25 mouse cellular contexts compared by ENCODE assay signal in genomic region chr12:90982018-90982417, GRCm38 (mm10).
DNase-seq lines count a peak whose midpoint lies in the region; ATAC-seq and TF ChIP-seq lines count a peak whose summit lies in the region.
"Had no signal": no experiment of that assay in that cellular context is flagged by ENCODE, and none has a peak within 500 bp of the region (broad histone marks: within the 10 kb centered on the region; RNA-seq: fewer than 3 reads in every experiment).

No protein-coding gene starts in this region.

- DNase-seq in CH12.LX (ENCODE audit: extremely low read depth) (peak; percentile 5), NIH3T3 (ENCODE audit: low read depth) (peak; percentile 14)
- no peak for DNase-seq in stomach, postnatal 0 days (ENCODE audit: low spot score)
- no peak for DNase-seq in frontal cortex, adult 2 months (ENCODE audit: extremely low spot score in 1 of 2, low spot score in 1 of 2)
- DNase-seq in natural killer cell, adult 2 months (ENCODE audit: low spot score in 2 of 2), result no peak
- DNase-seq: adrenal gland, adult 8-10 months; adrenal gland, postnatal 14 days; adrenal gland, postnatal 36 days; B cell, adult 2 months; cerebellum, adult 11-12 months; cerebellum, adult 2 months; cerebellum, adult 9-10 months; cerebellum, postnatal 14 days; cerebellum, postnatal 36 days; embryo, embryonic 11 days had no signal

- TF ChIP-seq EP300 in CH12.LX (IDR thresholded peaks at IDR 0.05; ENCODE audit: low read length), result no peak
- no peak for TF ChIP-seq EP300 in stomach, postnatal 0 days (optimal IDR thresholded peaks at IDR 0.05)

- H3K79me2 ChIP-seq in CH12.LX (replicated peaks; ENCODE audit: control insufficient read depth, extremely low read depth, insufficient read depth, poor library complexity, severe bottlenecking), result no peaks in the 10 kb centered on the region

- H3K9ac ChIP-seq in intestine, postnatal 0 days (ENCODE audit: low read depth, low read length), result no peak overlapping the region
- H3K9ac ChIP-seq in intestine, embryonic 16.5 days (ENCODE audit: low read depth, low read length), result no peak overlapping the region
- no peak overlapping the region for H3K9ac ChIP-seq in CH12.LX (ENCODE audit: insufficient read depth, low read depth)
- H3K9ac ChIP-seq in stomach, postnatal 0 days (ENCODE audit: low read length), result no peak overlapping the region
- H3K9ac ChIP-seq: embryonic facial prominence, embryonic 13.5 days; embryonic facial prominence, embryonic 15.5 days; forebrain, embryonic 13.5 days had no signal

- in situ Hi-C loops in CH12.LX (cut with MboI; ENCODE audit: low pct_ligation_motif_present, low pct_unique_long_range_greater_than_20kb, low sequenced_read_pairs), result loop anchor here (25.0 kb wide), 1 partner anchor 330 kb away; no protein-coding TSS in a partner anchor

- H3K4me3 ChIP-seq in intestine, postnatal 0 days (ENCODE audit: low read depth, low read length), result no peak overlapping the region
- no peak overlapping the region for H3K4me3 ChIP-seq in intestine, embryonic 16.5 days (ENCODE audit: low read length)
- no peak overlapping the region for H3K4me3 ChIP-seq in CH12.LX (replicated peaks in 1 of 3; ENCODE audit: low read depth in 2 of 3, low read length in 2 of 3, poor library complexity in 1 of 3)
- no peak overlapping the region for H3K4me3 ChIP-seq in stomach, postnatal 0 days (ENCODE audit: low read depth, low read length)
- H3K4me3 ChIP-seq: embryonic facial prominence, embryonic 13.5 days; embryonic facial prominence, embryonic 15.5 days; erythroblast, embryonic 14.5 days; forebrain, embryonic 13.5 days had no signal

- dilution Hi-C loops in CH12.LX (cut with MboI; ENCODE audit: extremely low pct_ligation_motif_present, extremely low pct_unique_long_range_greater_than_20kb, low sequenced_read_pairs), result no loop called here

- H3K27me3 ChIP-seq in intestine, postnatal 0 days (replicated peaks; ENCODE audit: control insufficient read depth, insufficient read depth, low read length), result no peaks in the 10 kb centered on the region
- no peaks in the 10 kb centered on the region for H3K27me3 ChIP-seq in intestine, embryonic 16.5 days (replicated peaks; ENCODE audit: control insufficient read depth, insufficient read depth, low read length)
- no peaks in the 10 kb centered on the region for H3K27me3 ChIP-seq in CH12.LX (replicated peaks)
- H3K27me3 ChIP-seq in stomach, postnatal 0 days (ENCODE audit: control insufficient read depth, insufficient read depth, low read length), result no peaks in the 10 kb centered on the region
- H3K27me3 ChIP-seq: embryonic facial prominence, embryonic 13.5 days; embryonic facial prominence, embryonic 15.5 days; forebrain, embryonic 13.5 days had no signal

- 0 out of 2 replicates have a peak, but pooled peaks have one; percentile 9 for TF ChIP-seq CTCF in intestine, postnatal 0 days (IDR thresholded peaks at IDR 0.05; ENCODE audit: low read depth)
- peak in 1 of 2 experiments; percentile 52; a peak in 2 of 4 replicates for TF ChIP-seq CTCF in CH12.LX (conservative IDR thresholded peaks at IDR 0.05 in 1 of 2, IDR thresholded peaks at IDR 0.05 in 1 of 2; ENCODE audit: low read depth in 2 of 2, low read length in 2 of 2)
- peak; percentile 4; the same call in 1 of the 2 replicates for TF ChIP-seq CTCF in stomach, postnatal 0 days (IDR thresholded peaks at IDR 0.05; ENCODE audit: low read depth)

- peak; percentile 44 for TF ChIP-seq RAD21 in CH12.LX (IDR thresholded peaks at IDR 0.05; ENCODE audit: low read depth, low read length)

- 89% methylated on average over 4 of the region's 4 CpGs for WGBS in intestine, postnatal 0 days
- 91% methylated on average over 4 of the region's 4 CpGs for WGBS in intestine, embryonic 16.5 days
- 87% methylated on average over 4 of the region's 4 CpGs for WGBS in stomach, postnatal 0 days

- no peak for TF ChIP-seq POLR2A in CH12.LX (IDR thresholded peaks at IDR 0.05; ENCODE audit: low read depth, low read length)

- no peaks in the 10 kb centered on the region for H3K4me1 ChIP-seq in intestine, postnatal 0 days (replicated peaks; ENCODE audit: control insufficient read depth, insufficient read depth, low read length)
- H3K4me1 ChIP-seq in intestine, embryonic 16.5 days (ENCODE audit: control insufficient read depth, insufficient read depth, low read length), result no peaks in the 10 kb centered on the region
- H3K4me1 ChIP-seq in CH12.LX (ENCODE audit: control insufficient read depth in 1 of 2, insufficient read depth in 2 of 2), result no peaks in the 10 kb centered on the region
- H3K4me1 ChIP-seq in stomach, postnatal 0 days (replicated peaks; ENCODE audit: control insufficient read depth, insufficient read depth), result no peaks in the 10 kb centered on the region
- H3K4me1 ChIP-seq: embryonic facial prominence, embryonic 13.5 days; embryonic facial prominence, embryonic 15.5 days; forebrain, embryonic 13.5 days had no signal

- H3K4me2 ChIP-seq in intestine, postnatal 0 days (replicated peaks; ENCODE audit: low read depth), result no peak overlapping the region
- no peak overlapping the region for H3K4me2 ChIP-seq in intestine, embryonic 16.5 days (ENCODE audit: low read depth, low read length)
- no peak overlapping the region for H3K4me2 ChIP-seq in CH12.LX (ENCODE audit: insufficient read depth, low read depth, poor library complexity, severe bottlenecking)
- no peak overlapping the region for H3K4me2 ChIP-seq in stomach, postnatal 0 days (replicated peaks; ENCODE audit: low read depth)
- H3K4me2 ChIP-seq: embryonic facial prominence, embryonic 13.5 days; embryonic facial prominence, embryonic 15.5 days; forebrain, embryonic 13.5 days had no signal

- H3K36me3 ChIP-seq in intestine, postnatal 0 days (ENCODE audit: control insufficient read depth, insufficient read depth), result no peaks in the 10 kb centered on the region
- no peaks in the 10 kb centered on the region for H3K36me3 ChIP-seq in intestine, embryonic 16.5 days (ENCODE audit: control insufficient read depth, insufficient read depth, low read length)
- no peaks in the 10 kb centered on the region for H3K36me3 ChIP-seq in CH12.LX (replicated peaks in 1 of 2; ENCODE audit: control insufficient read depth in 1 of 2, insufficient read depth in 1 of 2, low read length in 1 of 2)
- no peaks in the 10 kb centered on the region for H3K36me3 ChIP-seq in stomach, postnatal 0 days (ENCODE audit: control insufficient read depth, insufficient read depth, low read length)
- H3K36me3 ChIP-seq: embryonic facial prominence, embryonic 13.5 days; embryonic facial prominence, embryonic 15.5 days had no signal

- H3K27ac ChIP-seq in intestine, postnatal 0 days (ENCODE audit: low read depth, low read length), result no peak overlapping the region
- no peak overlapping the region for H3K27ac ChIP-seq in intestine, embryonic 16.5 days (ENCODE audit: low read length)
- H3K27ac ChIP-seq in CH12.LX (ENCODE audit: insufficient read depth, low read depth), result no peak overlapping the region
- no peak overlapping the region for H3K27ac ChIP-seq in stomach, postnatal 0 days (replicated peaks)
- H3K27ac ChIP-seq: embryonic facial prominence, embryonic 13.5 days; embryonic facial prominence, embryonic 15.5 days; forebrain, embryonic 13.5 days had no signal

- no peaks in the 10 kb centered on the region for H3K9me3 ChIP-seq in intestine, postnatal 0 days (ENCODE audit: control insufficient read depth)
- H3K9me3 ChIP-seq in intestine, embryonic 16.5 days (ENCODE audit: control insufficient read depth, low read length), result no peaks in the 10 kb centered on the region
- no peaks in the 10 kb centered on the region for H3K9me3 ChIP-seq in CH12.LX (replicated peaks; ENCODE audit: low read length)
- no peaks in the 10 kb centered on the region for H3K9me3 ChIP-seq in stomach, postnatal 0 days (ENCODE audit: control insufficient read depth, low read length)
- H3K9me3 ChIP-seq: embryonic facial prominence, embryonic 13.5 days; embryonic facial prominence, embryonic 15.5 days; forebrain, embryonic 13.5 days had no signal

- ATAC-seq in intestine, postnatal 0 days, result no peak
- ATAC-seq in intestine, embryonic 16.5 days, result no peak
- no peak for ATAC-seq in stomach, postnatal 0 days (ENCODE audit: low FRiP score, low TSS enrichment)
- no peak for ATAC-seq in erythroid progenitor cell, adult 5-6 weeks (replicated peaks; ENCODE audit: low FRiP score, poor library complexity, severe bottlenecking)
- ATAC-seq: activated CD4-positive, CD25-positive, alpha-beta regulatory T cell, adult 4 months; CD4-positive, CD25-positive, alpha-beta regulatory T cell, adult 4 months; forebrain, embryonic 13.5 days; forebrain, embryonic 16.5 days had no signal

TF ChIP-seq in CH12.LX, 34 proteins besides CTCF, POLR2A, EP300 and RAD21:
- TF ChIP-seq SMC3 (IDR thresholded peaks at IDR 0.05; ENCODE audit: low read depth, low read length), result peak; percentile 62
- TF ChIP-seq E2F4 (IDR thresholded peaks at IDR 0.05; ENCODE audit: insufficient replicate concordance, low read depth, low read length), result no peak
TF ChIP-seq in CH12.LX: peak in this region for 1.

Comparison
In these comparisons a context has a peak if more than half of its experiments do, and no peak if none do; other contexts are left out.
1. DNase-seq: peak in CH12.LX (single experiment) and NIH3T3 (single experiment); none in stomach, postnatal 0 days (single experiment), frontal cortex, adult 2 months (0 of 2) and natural killer cell, adult 2 months (0 of 2).